Mouse (Mus musculus) neural tube, embryonic 15.5 days (tissue): ENCODE measurements around the gene Slc9a3r1. TPM values are rescaled to one million over a fixed set of nuclear protein-coding genes. Genes with fewer than 3 reads are reported as not detected.

ENCODE experiments used
- ATAC-seq: fragments of 200-750 bp; cut with Nextera tagmentation; 2 replicates; pipeline ENCODE4 v1.8.0; 2017; ENCODE audit warnings: mild to moderate bottlenecking, moderate TSS enrichment, moderate library complexity; ENCODE audit not compliant: low FRiP score
- H3K27ac ChIP-seq: fragments of 300-500 bp; sonication (generic); replicated peaks from 2 replicates; pipeline ENCODE4 v1.5.1; 2015; ENCODE audit warnings: mild to moderate bottlenecking, inconsistent platforms
- H3K27me3 ChIP-seq: fragments of 300-500 bp; sonication (generic); replicated peaks from 2 replicates; pipeline ENCODE4 v1.6.1; 2015; ENCODE audit warnings: inconsistent platforms
- H3K36me3 ChIP-seq: fragments of 300-500 bp; sonication (generic); 2 replicates; pipeline ENCODE4 v1.6.1; 2015; ENCODE audit warnings: inconsistent platforms
- H3K4me1 ChIP-seq: fragments of 300-500 bp; sonication (generic); 2 replicates; pipeline ENCODE4 v1.6.1; 2015; ENCODE audit warnings: inconsistent platforms
- H3K4me2 ChIP-seq: fragments of 300-500 bp; sonication (generic); 2 replicates; pipeline ENCODE4 v1.6.1; 2015; ENCODE audit warnings: inconsistent platforms, mild to moderate bottlenecking, moderate library complexity
- H3K4me3 ChIP-seq: fragments of 300-500 bp; sonication (generic); replicated peaks from 2 replicates; pipeline ENCODE4 v1.5.1; 2015; ENCODE audit warnings: mild to moderate bottlenecking, inconsistent platforms
- H3K9ac ChIP-seq: fragments of 300-500 bp; sonication (generic); replicated peaks from 2 replicates; pipeline ENCODE4 v1.6.1; 2015; ENCODE audit warnings: mild to moderate bottlenecking, inconsistent platforms
- H3K9me3 ChIP-seq: fragments of 300-500 bp; sonication (generic); replicated peaks from 2 replicates; pipeline ENCODE4 v1.6.1; 2016; ENCODE audit warnings: inconsistent platforms
- WGBS: fragments of 180-500 bp; shearing (Covaris S2); methylation state at CpG from one replicate; pipeline ENCODE4 v1.1.7; 2015; ENCODE audit warnings: mixed read lengths; 5-methylcytosine and 5-hydroxymethylcytosine counted together
- polyA plus RNA-seq: library from polyadenylated mRNA; unstranded; fragments of >200 nt; fragmentation: Nextera tagmentation; extraction: Ambion mirVana; gene quantifications from 2 replicates; pipeline ENCODE4 v1.2.1, GENCODE M21; 2015

Slc9a3r1 gene
- polyA plus RNA-seq, 1 experiment from 2014 or later: 45.5 TPM

DNA sequence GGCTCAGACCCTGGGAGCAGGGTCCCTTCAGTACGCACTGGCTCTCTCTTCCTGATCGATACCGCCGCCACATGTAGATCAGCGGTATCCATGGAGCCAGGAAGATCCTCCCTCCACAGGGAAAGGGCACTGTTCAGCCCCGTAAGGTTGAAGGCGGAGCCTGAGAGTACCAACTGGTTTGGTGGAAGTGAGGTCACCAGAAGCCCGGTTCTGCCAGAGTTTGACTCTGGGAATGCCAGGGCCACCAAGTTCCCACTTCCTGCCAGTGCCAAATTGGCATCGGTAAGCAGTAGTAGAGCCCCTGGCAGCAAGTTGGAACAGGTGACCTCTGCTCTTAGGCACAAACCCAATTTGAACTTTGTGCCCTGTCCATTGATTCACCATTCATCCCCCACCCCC, 1.8 kb downstream of the Slc9a3r1 start:
- WGBS: 2% methylated on average over 9 of the region's 9 CpGs
- H3K9ac ChIP-seq: peak overlapping the region; percentile 51; the same call in 1 of the 2 replicates
- H3K27ac ChIP-seq: peak overlapping the region; percentile 58
- no peak for ATAC-seq
- H3K27me3 ChIP-seq: peaks cover 51% of the 10 kb centered on the region
- H3K4me2 ChIP-seq: peak overlapping the region; percentile 62
- H3K4me1 ChIP-seq: peaks cover 37% of the 10 kb centered on the region
- H3K9me3 ChIP-seq: no peaks in the 10 kb centered on the region
- no peaks in the 10 kb centered on the region for H3K36me3 ChIP-seq
- peak overlapping the region; percentile 51 for H3K4me3 ChIP-seq

DNA sequence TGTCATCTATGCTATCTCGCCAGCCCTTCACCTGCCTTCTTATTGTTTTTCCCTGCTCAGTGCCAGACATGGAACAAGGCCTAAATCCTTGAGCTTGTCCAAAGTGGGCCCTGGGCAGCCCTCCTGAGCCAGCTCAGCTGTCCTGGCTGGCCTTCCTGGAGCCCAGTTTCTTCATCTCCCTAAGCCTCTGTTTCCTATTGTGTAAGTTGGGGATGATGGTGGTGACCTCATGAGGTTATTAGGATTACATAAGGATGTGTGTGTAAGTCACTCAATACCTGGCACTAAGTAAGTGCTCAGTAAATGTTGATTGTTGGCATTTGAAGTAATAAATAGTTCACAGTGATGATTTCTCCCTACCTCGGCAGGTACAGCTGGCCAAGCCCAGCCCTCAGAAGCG, 3.6 kb downstream of the Slc9a3r1 start:
- no peak overlapping the region for H3K27ac ChIP-seq
- no peak overlapping the region for H3K4me3 ChIP-seq
- H3K27me3 ChIP-seq: peaks cover 42% of the 10 kb centered on the region
- no peaks in the 10 kb centered on the region for H3K9me3 ChIP-seq
- WGBS: 84% methylated on average over 3 of the region's 3 CpGs
- H3K4me1 ChIP-seq: peaks cover 46% of the 10 kb centered on the region
- peak overlapping the region; percentile 4; the same call in 1 of the 2 replicates for H3K4me2 ChIP-seq
- H3K9ac ChIP-seq: no peak overlapping the region
- no peak for ATAC-seq
- H3K36me3 ChIP-seq: no peaks in the 10 kb centered on the region

DNA sequence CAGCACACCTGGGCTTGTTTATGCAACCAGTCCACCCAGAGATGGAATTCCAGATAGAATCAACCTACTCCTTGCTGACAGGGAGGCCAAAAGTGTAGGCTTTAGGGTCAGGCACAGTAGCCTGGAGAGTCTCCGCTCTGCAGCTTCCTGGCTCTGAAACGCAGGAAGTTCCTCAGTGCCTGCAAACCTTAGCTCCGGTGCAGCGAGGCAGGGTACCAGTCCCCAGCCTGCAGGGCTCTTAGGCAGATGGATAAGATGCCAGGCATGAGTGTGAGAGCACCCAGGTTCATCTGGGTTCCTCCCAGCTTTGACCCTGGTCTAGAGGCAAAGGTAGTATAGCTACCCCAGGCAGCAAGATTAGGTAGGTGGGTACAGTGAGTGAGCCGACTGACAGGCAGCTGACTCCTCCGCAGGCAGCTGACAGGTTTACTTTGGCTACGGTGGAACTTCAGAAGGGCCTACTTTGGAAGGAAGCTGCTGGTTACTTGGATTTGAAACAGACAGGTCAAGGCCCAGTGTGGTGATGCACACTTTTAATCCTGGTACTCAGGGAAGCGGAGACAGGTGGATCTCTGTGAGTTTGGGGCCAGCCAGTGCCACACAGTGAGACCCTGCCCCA, 4.6 kb downstream of the Slc9a3r1 start:
- Histone ChIP-seq H3K9ac (0 out of 2 replicates have a peak overlapping the region, but pooled peaks have one; percentile 7), H3K9me3 (no peaks in the 10 kb centered on the region), H3K36me3 (no peaks in the 10 kb centered on the region), H3K27me3 (peaks cover 33% of the 10 kb centered on the region), H3K27ac (no peak overlapping the region), H3K4me1 (peaks cover 49% of the 10 kb centered on the region), H3K4me2 (no peak overlapping the region), H3K4me3 (no peak overlapping the region)
- ATAC-seq: no peak
- WGBS: 90% methylated on average over 8 of the region's 8 CpGs

DNA sequence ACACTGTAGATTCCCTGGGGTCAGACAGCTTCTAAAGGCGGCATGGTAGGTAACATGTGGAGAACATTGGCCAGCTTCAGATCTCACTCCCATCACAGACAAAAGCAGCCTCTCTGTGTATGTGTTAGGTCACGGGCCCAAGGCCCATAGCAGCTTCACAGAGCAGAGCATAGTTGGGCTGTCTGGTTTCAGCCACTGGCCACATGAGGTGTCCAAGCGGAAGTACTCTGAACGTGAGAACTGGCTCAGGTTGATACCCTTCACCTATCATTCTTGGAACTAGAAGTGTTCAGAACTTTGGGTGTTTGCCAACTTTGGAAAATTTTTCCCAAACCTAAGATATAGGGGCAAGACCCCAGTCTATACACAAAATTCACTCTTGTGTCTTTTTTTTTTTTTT, 6.3 kb downstream of the Slc9a3r1 start:
- Histone ChIP-seq H3K9ac (no peak overlapping the region), H3K36me3 (no peaks in the 10 kb centered on the region), H3K4me3 (no peak overlapping the region), H3K9me3 (no peaks in the 10 kb centered on the region), H3K4me1 (peaks cover 47% of the 10 kb centered on the region), H3K27ac (no peak overlapping the region), H3K4me2 (no peak overlapping the region), H3K27me3 (peaks cover 19% of the 10 kb centered on the region)
- no peak for ATAC-seq
- 92% methylated on average over 4 of the region's 4 CpGs for WGBS

DNA sequence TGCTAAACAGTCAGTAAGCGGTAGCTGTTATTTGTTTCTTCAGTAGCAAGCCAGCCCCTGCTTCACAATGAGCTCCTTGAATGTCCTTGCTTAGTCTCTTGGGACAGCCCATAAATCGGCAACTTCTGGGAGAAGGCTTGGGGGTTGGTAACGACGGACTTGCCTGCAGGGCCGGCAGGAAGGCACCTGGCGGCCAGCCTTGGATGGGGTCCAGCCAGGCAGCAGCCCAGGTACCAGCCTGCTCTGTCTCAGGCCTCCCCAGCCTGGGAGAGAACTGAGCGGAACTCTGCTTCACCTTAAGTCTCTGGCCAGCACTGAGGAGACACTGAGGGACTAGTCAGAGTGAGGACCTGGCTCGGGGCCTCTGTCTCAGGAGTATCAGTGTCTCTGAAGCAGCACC, 8.0 kb downstream of the Slc9a3r1 start:
- ATAC-seq: no peak
- Histone ChIP-seq H3K4me2 (peak overlapping the region; percentile 6; the same call in 1 of the 2 replicates), H3K9ac (no peak overlapping the region), H3K9me3 (no peaks in the 10 kb centered on the region), H3K4me1 (peaks cover 51% of the 10 kb centered on the region), H3K27ac (no peak overlapping the region), H3K27me3 (peaks cover 2% of the 10 kb centered on the region; the same call in 1 of the 2 replicates), H3K4me3 (no peak overlapping the region), H3K36me3 (no peaks in the 10 kb centered on the region)
- WGBS: 31% methylated on average over 8 of the region's 8 CpGs

DNA sequence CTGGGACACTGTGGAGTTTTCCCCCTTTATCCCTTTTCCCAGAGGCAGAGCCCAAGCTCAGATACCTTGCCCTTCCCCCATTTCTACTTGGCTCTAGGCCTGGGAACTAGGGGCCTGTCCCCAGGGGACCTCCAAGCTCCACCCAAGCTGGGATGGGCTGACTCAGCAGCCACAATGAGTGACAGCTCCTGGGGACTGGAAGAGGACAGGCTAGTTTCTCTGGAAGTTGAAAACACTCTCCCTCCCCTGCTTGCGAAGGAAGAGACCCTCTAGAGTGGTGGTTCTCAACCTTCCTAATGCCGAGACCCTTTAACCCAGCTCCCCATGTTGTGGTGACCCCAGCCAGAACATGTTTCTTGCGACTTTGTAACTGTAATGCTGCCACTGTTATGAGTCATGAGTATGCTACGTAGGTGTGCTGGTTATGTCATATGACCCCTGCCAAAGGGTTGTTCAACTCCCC, 9.7 kb downstream of the Slc9a3r1 start:
- Histone ChIP-seq H3K4me2 (peak overlapping the region; percentile 13), H3K36me3 (no peaks in the 10 kb centered on the region), H3K9me3 (no peaks in the 10 kb centered on the region), H3K4me3 (no peak overlapping the region), H3K4me1 (peaks cover 66% of the 10 kb centered on the region), H3K9ac (no peak overlapping the region), H3K27me3 (peaks cover 2% of the 10 kb centered on the region; the same call in 1 of the 2 replicates), H3K27ac (no peak overlapping the region)
- ATAC-seq: no peak
- 37% methylated on average over 4 of the region's 4 CpGs for WGBS

DNA sequence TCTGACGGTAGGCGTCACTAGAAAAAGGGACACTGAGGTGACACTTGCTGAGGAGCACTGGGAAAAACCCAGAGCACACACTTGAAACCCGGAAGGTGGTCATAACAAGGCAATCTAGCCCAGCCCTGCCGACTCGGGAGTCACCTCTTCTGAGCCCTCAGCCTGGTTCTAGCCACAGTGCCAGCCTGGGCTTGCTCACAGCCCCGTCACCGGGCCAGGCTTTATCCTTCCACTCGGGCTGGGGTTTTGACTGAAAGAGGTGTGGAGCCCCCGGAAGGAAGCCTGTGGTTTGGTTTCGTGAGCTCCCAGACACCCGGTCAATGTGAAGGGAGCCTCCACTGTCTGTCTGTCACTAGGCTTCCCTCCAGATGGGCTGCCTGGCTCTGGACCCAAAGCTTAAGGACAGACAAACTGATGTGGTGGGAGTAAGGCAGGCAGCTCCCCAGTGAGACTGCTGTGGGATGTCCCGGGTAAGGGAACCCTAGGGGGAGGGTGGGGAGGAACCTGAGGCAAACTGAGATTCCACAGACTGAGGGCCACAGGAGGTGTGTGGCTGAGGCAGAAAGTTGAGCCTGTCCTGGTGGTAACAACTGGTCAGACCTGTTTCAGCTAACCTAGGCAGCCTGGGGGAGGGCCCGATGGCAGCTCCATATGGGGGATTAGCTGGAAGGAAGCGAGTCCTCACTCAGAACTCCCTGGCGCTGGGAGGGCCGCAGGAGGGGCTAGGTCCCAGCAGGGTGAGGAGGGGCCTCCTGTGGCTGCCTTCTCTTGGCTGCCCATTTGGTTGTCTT, 10.6 kb downstream of the Slc9a3r1 start:
- H3K4me1 ChIP-seq: peaks cover 73% of the 10 kb centered on the region
- H3K36me3 ChIP-seq: no peaks in the 10 kb centered on the region
- no peak overlapping the region for H3K4me3 ChIP-seq
- no peak overlapping the region for H3K9ac ChIP-seq
- H3K4me2 ChIP-seq: peak overlapping the region; percentile 19; the same call in 1 of the 2 replicates
- 16% methylated on average over 16 of the region's 16 CpGs for WGBS
- no peaks in the 10 kb centered on the region for H3K9me3 ChIP-seq
- H3K27ac ChIP-seq: no peak overlapping the region
- peaks cover 2% of the 10 kb centered on the region; the same call in 1 of the 2 replicates for H3K27me3 ChIP-seq
- no peak for ATAC-seq

DNA sequence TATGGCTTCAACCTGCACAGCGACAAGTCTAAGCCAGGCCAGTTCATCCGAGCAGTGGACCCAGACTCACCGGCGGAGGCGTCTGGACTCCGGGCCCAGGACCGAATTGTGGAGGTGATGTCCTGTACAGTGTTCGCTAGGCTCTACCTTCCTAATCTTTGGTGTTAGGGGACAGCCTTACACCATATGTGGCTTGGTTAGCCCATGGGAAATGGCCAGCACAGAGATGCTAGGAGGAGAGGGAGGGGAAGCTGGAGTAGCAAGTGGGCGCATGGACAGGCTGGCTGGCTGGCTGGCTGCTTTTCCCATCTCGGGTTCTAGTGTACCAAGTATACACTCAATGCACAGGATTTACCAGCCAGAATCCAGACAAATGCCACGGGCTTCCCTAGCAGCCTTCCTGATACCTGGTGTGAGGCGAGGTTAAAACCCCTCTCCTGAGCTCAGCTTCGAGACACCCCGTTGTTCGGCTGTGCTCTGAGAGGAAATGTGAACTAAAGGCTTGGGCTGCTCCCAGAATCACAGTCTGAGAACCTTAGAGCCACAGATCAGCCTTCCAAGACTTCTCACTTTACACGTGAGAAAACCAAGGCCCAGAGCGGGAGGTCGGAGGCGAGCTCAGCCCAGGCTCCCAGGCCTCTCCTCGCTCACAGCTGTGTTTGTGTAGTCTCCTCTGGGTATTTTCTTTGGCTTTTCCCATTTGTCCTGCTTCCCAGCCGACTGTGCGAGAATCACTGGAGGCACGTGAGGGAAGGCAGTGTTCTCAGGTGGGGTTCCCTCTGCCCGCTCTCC, 13.5 kb downstream of the Slc9a3r1 start:
- Histone ChIP-seq H3K4me2 (peak overlapping the region; percentile 5; the same call in 1 of the 2 replicates), H3K4me1 (peaks cover 72% of the 10 kb centered on the region), H3K9ac (no peak overlapping the region), H3K4me3 (no peak overlapping the region), H3K27ac (peak overlapping the region; percentile 54), H3K36me3 (no peaks in the 10 kb centered on the region), H3K9me3 (no peaks in the 10 kb centered on the region), H3K27me3 (peaks cover 2% of the 10 kb centered on the region; the same call in 1 of the 2 replicates)
- 79% methylated on average over 24 of the region's 24 CpGs for WGBS
- no peak for ATAC-seq

DNA sequence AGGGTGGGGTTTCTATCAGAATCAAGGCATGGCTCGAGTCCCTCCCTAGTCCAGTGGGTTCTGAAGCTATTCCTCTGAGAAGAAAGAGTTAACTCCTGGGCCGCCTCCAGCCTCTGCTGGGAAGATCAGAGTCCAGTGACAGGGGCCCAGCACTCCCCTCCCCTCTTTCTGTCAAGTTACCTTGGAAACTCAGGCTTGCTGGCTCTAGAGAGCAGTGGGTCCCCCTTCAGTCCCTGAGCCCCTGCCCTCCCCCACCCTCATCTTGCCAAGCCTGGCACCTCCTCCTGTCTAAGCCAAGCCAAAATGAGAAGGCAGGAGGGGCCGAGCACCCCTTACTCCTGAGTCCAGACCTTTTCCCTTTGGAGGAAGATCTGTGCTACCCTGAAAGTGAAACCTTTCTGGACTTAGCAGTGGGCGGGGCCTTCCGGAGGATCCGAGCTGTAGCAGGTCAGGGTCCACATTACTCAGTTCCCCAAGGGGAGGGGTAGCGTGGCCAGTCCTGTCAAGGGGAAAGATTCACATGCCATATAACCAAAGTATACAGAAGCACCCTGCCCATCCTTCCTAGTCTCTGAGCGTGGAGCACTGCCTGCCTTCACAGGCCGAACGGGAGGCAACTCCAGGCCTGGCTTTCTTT, 14.5 kb downstream of the Slc9a3r1 start:
- no peaks in the 10 kb centered on the region for H3K9me3 ChIP-seq
- WGBS: 48% methylated on average over 10 of the region's 10 CpGs
- H3K27me3 ChIP-seq: peaks cover 2% of the 10 kb centered on the region; the same call in 1 of the 2 replicates
- no peak overlapping the region for H3K4me3 ChIP-seq
- H3K36me3 ChIP-seq: 0 out of 2 replicates have a peak, but pooled peaks cover 3% of the 10 kb centered on the region
- H3K4me2 ChIP-seq: peak overlapping the region; percentile 5
- H3K4me1 ChIP-seq: peaks cover 61% of the 10 kb centered on the region
- peak overlapping the region; percentile 72 for H3K27ac ChIP-seq
- no peak overlapping the region for H3K9ac ChIP-seq
- peak; percentile 67; the same call in 1 of the 2 replicates for ATAC-seq

DNA sequence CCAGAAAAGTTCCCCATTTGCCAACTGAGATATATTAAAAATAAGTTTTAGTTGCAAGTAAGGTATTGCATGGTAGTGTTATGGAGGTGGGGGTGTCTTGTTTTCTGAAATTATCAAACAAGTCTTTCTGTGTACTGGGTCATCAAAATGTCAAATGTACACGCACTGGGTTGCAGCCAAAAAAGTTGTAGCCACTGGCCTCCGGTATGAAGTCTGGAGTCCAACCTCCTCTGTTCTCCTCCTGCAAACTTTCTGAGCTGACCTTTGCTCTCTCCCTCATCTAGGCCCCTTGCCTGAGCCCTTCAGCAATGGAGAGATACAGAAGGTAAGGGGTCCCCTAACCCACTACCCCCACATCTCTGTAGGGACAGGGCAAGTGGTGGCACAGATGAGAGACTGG, 15.6 kb downstream of the Slc9a3r1 start:
- ATAC-seq: no peak
- H3K4me1 ChIP-seq: peaks cover 51% of the 10 kb centered on the region
- no peaks in the 10 kb centered on the region for H3K9me3 ChIP-seq
- WGBS: 82% methylated on average over 2 of the region's 2 CpGs
- no peak overlapping the region for H3K4me2 ChIP-seq
- peaks cover 2% of the 10 kb centered on the region; the same call in 1 of the 2 replicates for H3K27me3 ChIP-seq
- no peak overlapping the region for H3K9ac ChIP-seq
- H3K4me3 ChIP-seq: no peak overlapping the region
- 0 out of 2 replicates have a peak, but pooled peaks cover 3% of the 10 kb centered on the region for H3K36me3 ChIP-seq
- peak overlapping the region; percentile 72 for H3K27ac ChIP-seq

DNA sequence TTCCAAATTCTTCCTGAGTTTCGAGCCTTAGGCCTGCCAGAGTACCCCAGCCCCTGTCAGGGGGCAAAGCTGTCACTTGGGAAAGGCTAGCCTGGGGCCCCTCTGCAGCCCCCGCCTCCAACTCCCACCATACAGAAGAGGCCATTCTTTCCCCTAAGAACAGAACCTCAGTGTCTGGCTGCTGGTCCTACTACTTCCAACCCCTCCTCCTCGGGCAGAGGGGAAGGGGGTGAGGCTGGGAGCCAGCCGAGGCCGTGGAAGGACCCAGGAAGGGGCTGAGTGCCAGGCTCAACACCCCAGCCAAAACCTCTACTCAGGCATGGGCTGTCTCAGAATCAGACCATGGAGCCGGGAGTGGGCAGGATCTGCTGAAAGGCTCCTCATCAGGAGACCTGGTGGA, 16.1 kb downstream of the Slc9a3r1 start:
- peaks cover 46% of the 10 kb centered on the region for H3K4me1 ChIP-seq
- H3K27ac ChIP-seq: peak overlapping the region; percentile 72
- ATAC-seq: peak; percentile 68
- 74% methylated on average over 6 of the region's 6 CpGs for WGBS
- 0 out of 2 replicates have a peak, but pooled peaks cover 3% of the 10 kb centered on the region for H3K36me3 ChIP-seq
- H3K4me3 ChIP-seq: no peak overlapping the region
- no peak overlapping the region for H3K4me2 ChIP-seq
- no peak overlapping the region for H3K9ac ChIP-seq
- H3K9me3 ChIP-seq: no peaks in the 10 kb centered on the region
- H3K27me3 ChIP-seq: peaks cover under 1% of the 10 kb centered on the region; the same call in 1 of the 2 replicates
